Comparison of ENCODE assay signal across 9 mouse cellular contexts in the genomic region with DNA sequence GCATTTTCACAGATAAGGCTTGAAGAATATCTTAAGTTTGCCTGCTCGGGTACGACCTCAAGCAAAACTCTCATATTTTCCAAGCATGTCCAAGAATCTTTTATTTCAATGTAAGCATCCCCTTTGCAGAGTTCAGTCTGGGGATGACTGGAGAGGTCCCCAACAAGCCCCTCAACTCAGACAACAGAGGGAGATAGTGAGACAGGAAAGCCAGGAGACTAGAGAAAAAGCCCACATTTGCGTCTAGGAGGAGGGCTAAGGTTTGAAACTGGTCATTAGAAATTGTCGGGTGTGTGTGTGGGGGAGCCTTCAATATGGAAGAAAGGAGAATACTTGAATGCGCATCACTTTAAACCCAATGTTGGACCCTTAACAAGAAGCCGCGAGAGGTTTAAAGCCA. TPM values are rescaled to one million over a fixed set of nuclear protein-coding genes. Genes with fewer than 3 reads are reported as not detected.
A peak's percentile ranks its signal among the peaks of the same experiment; 100 is the strongest.
DNase-seq lines count a peak whose midpoint lies in the region; ATAC-seq lines count a peak whose summit lies in the region.
"Had no signal": no experiment of that assay in that cellular context is flagged by ENCODE, and none has a peak within 500 bp of the region (broad histone marks: within the 10 kb centered on the region; RNA-seq: fewer than 3 reads in every experiment).

No protein-coding gene starts in this region.

- peaks cover 21% of the 10 kb centered on the region for H3K27me3 ChIP-seq in kidney, embryonic 15.5 days
- no peaks in the 10 kb centered on the region for H3K27me3 ChIP-seq in midbrain, embryonic 16.5 days (ENCODE audit: control insufficient read depth, insufficient read depth, low read depth, low read length)

- H3K36me3 ChIP-seq in kidney, embryonic 15.5 days = no peaks in the 10 kb centered on the region
- no peaks in the 10 kb centered on the region for H3K36me3 ChIP-seq in midbrain, embryonic 16.5 days (ENCODE audit: control insufficient read depth, insufficient read depth, low read length)

- H3K9me3 ChIP-seq in kidney, embryonic 15.5 days (replicated peaks) = no peaks in the 10 kb centered on the region
- no peaks in the 10 kb centered on the region for H3K9me3 ChIP-seq in midbrain, embryonic 16.5 days (replicated peaks; ENCODE audit: control insufficient read depth, low read length, poor library complexity, severe bottlenecking)

- H3K4me1 ChIP-seq in kidney, embryonic 15.5 days = 0 out of 2 replicates have a peak, but pooled peaks cover 2% of the 10 kb centered on the region
- H3K4me1 ChIP-seq in midbrain, embryonic 16.5 days (ENCODE audit: control insufficient read depth, insufficient read depth, low read length) = no peaks in the 10 kb centered on the region

- H3K4me3 ChIP-seq in kidney, embryonic 15.5 days (replicated peaks) = peak overlapping the region; percentile 58
- H3K4me3 ChIP-seq in midbrain, embryonic 16.5 days (ENCODE audit: low read depth, low read length) = peak overlapping the region; percentile 66

- 0 out of 2 replicates have a peak, but pooled peaks have one; percentile 9 for ATAC-seq in kidney, embryonic 15.5 days (replicated peaks; ENCODE audit: low FRiP score)
- ATAC-seq in midbrain, embryonic 16.5 days = 0 out of 2 replicates have a peak, but pooled peaks have one; percentile 51
- ATAC-seq in megakaryocyte, adult 5-6 weeks (ENCODE audit: poor library complexity, severe bottlenecking) = no peak

- H3K9ac ChIP-seq in kidney, embryonic 15.5 days = no peak overlapping the region
- H3K9ac ChIP-seq in midbrain, embryonic 16.5 days (ENCODE audit: low read depth, low read length) = peak overlapping the region; percentile 78

- H3K27ac ChIP-seq in kidney, embryonic 15.5 days = no peak overlapping the region
- H3K27ac ChIP-seq in midbrain, embryonic 16.5 days (ENCODE audit: low read length) = peak overlapping the region; percentile 79

- H3K4me2 ChIP-seq in kidney, embryonic 15.5 days = peak overlapping the region; percentile 75
- peak overlapping the region; percentile 58 for H3K4me2 ChIP-seq in midbrain, embryonic 16.5 days (ENCODE audit: low read length)

- DNase-seq in kidney, adult 11 months = no peak
- DNase-seq in cerebellum, adult 18-20 months = peak; percentile 37 to 41
- DNase-seq in forelimb bud, embryonic 11.5 days (ENCODE audit: low read depth, low spot score) = peak; percentile 13
- DNase-seq in layer of hippocampus, adult 18-20 months (ENCODE audit: low spot score in 2 of 2) = no peak
- DNase-seq in left cerebral cortex, postnatal 25 days (ENCODE audit: low spot score in 2 of 2) = no peak

- 27% methylated on average over 7 of the region's 7 CpGs for whole genome bisulfite sequencing in kidney, embryonic 15.5 days
- WGBS in midbrain, embryonic 16.5 days = 23% methylated on average over 7 of the region's 7 CpGs

- intact Hi-C loops in left cerebral cortex, postnatal 25 days (cut with DNase I) = loop anchor here (2.0 to 10.0 kb wide), 4 partner anchors 351 to 881 kb away; no protein-coding TSS in a partner anchor

RNA-seq across cellular contexts. Expression of gene Cnksr2, which starts 1.4 kb away (rescaled TPM):
- polyA plus RNA-seq in kidney, embryonic 15.5 days (2015; fragmentation: Nextera tagmentation; extraction: Ambion mirVana) = 1.3 and 1.7 TPM in 2 replicates
- polyA plus RNA-seq in midbrain, embryonic 16.5 days (2015; fragmentation: Nextera tagmentation; extraction: Ambion mirVana) = 8.2 and 9.1 TPM in 2 replicates
- not detected in 2 replicates for total RNA-seq in megakaryocyte, adult 5-6 weeks (2015)
- total RNA-seq in megakaryocyte, adult 5-6 weeks (2017) = not detected in 2 replicates
- total RNA-seq in layer of hippocampus, adult 18-20 months (2021) = 100 to 1,000 TPM; 250 to 300 TPM
- 100 to 1,000 TPM; 224 to 234 TPM for total RNA-seq in left cerebral cortex, postnatal 25 days (2021)
- total RNA-seq: MEL had no signal

Comparison
In these comparisons a context has a peak if more than half of its experiments do, and no peak if none do; other contexts are left out.
1. DNase-seq: peak in cerebellum, adult 18-20 months (2 of 2) and forelimb bud, embryonic 11.5 days (single experiment); none in kidney, adult 11 months (single experiment), layer of hippocampus, adult 18-20 months (0 of 2) and left cerebral cortex, postnatal 25 days (0 of 2).
2. RNA of gene Cnksr2, which starts 1.4 kb away (total RNA-seq): 250 to 300 TPM in layer of hippocampus, adult 18-20 months and 224 to 234 TPM in left cerebral cortex, postnatal 25 days; not detected in megakaryocyte, adult 5-6 weeks; every median in the first group is over 100 times any median in the second.